Mouse (Mus musculus): ENCODE measurements around the gene Npas3.

Gene Npas3

DNA sequence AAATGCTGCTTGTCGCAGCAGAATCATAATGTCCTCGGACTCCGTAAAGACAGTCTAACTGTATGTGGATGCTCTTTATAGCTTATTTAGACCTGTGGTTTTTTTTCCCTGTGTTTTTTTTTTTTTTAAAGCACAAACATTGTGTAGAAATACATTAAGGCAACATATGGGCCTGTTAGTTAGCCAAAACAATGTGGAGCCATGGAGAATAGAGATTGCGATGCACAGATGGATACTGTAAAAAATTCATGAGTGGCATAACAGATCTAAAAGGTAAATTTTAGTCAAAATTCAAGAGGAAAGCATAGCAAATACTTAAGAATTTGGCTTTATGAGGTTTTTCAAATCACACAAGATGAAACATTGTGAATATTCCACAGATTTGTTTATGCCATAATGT lies 444.0 kb downstream of the Npas3 start:
- no peak for DNase-seq (ENCODE audit: low read depth, low spot score)

DNA sequence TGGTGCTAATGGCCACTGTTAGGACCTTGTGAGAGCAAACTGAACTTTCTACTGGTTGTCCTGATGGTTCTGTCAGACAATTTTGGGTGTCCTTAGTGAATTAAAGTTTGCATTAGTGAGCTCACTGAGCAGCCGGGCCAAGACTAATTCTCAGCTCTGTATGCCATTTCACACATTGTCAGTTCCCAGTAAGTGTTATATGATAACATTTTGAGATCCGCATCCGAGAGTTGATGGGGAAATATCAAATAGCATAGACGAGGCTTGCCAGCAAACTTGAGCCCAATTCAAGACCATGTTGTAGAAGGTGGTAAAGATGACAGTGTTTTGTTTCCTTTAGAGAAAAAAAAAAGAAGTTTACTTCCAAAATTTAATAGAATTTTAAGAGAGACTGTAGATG lies 445.9 kb downstream of the Npas3 start:
- no peak for DNase-seq (ENCODE audit: low read depth, low spot score)

DNA sequence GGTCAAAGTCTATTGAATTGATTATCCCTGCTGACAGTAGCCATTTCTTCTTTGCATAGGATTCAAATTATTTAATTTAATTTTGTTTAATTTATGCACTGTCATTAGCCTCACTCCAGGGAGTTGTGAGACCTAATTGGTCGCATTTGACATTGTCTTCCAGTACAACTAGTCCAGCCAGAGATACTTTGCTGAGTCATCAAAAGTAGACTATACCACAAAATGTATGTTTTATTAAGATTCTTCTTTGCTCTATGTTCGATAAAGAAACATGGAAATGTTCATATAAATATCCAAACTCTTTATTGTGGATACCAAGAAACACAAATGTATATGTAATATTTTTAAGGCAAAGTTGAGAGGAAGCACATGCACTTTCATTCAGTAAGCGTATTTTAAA lies 446.8 kb downstream of the Npas3 start:
- DNase-seq (ENCODE audit: low read depth, low spot score) = no peak

DNA sequence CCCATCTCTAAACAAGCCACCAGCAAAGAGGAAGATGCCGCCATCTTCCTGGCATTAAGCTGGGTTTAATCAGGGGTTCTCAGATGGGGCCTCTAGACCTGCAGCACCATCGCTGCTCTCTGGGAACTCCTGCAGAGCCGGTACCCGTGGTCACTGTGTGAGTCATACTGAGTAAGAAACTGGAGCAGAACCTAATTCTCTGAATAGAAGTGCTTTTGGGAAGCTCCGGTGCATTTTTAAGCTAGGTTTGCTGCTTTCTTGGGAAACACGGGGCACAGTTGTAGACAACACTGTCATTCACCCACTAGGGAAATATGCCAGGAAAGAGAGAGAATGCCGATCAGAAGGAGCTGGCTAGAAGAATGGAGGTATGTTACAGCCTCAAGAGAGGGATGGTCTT lies 449.2 kb downstream of the Npas3 start:
- DNase-seq (ENCODE audit: low read depth, low spot score) = no peak

DNA sequence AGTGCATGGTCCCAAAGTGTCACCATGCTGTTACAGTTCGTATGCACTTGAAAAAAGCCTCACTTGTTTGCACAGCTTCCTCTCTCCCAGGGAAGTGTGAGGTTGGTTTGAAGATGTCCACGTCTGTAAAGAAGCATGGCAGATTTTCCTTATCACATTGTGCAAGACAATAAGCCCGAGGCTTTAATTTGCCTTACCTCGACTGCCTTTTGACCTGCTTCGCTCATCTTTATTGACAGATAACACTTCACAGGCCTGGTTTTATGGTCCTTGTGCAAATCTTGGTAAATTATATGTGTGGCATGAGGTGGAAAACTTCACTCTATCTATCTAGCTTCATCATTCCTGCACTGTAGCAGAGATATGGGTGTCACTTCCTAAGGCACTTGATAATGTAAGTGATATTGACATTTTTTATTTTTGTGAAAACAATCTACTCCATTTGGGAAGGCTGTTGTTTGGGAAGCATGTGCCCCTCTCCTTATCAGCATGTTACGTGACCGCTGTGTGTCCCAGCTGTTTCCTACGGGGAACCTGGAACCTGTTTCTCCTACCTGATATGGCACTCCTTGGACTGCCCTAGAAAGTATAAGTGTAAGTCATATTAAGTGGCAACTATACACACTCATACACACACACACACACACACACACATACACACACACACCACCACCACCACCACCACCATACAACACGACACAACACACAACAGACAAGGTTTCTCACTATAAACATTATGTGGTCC lies 450.2 kb downstream of the Npas3 start:
- no peak for DNase-seq (ENCODE audit: low read depth, low spot score)

DNA sequence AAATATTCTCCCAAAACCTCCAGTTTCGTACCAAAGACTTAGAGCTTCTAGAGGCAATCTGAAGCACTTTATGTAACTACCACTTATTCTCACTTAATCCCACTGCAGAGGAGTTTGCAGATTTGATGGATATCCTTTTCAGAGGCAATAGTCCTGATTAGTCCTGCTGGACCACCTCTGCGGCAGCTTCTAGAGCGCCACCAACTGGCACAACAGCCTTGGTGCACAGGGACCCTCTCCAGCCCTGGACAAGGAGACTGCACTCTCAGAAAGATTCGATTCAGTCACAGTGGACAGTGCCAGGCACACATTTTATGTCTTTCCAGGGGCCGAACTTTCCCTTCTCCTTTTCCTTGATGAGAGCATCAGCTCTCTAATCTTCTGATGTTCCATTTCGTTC lies 471.4 kb downstream of the Npas3 start:
- no peak for DNase-seq (ENCODE audit: low read depth, low spot score)

DNA sequence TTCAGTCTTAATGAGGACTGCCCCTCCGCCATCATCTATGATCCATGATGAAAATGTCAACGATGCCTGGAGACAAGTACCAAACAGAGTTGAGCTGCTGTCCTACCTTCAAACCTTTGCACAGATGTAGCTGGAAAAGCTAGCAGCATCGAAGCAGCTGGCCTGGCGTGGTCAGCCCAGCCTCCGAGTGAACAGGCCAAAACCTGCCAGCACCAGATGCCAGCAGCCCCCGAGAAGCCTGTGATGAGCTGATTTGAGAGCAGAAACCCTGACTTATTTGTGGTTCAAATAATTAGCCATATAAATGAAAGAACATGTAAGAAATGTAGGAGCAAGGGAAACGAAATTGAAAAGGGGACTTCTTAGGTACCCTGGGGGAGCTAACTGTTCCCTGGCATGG lies 473.7 kb downstream of the Npas3 start:
- no peak for DNase-seq (ENCODE audit: low read depth, low spot score)

DNA sequence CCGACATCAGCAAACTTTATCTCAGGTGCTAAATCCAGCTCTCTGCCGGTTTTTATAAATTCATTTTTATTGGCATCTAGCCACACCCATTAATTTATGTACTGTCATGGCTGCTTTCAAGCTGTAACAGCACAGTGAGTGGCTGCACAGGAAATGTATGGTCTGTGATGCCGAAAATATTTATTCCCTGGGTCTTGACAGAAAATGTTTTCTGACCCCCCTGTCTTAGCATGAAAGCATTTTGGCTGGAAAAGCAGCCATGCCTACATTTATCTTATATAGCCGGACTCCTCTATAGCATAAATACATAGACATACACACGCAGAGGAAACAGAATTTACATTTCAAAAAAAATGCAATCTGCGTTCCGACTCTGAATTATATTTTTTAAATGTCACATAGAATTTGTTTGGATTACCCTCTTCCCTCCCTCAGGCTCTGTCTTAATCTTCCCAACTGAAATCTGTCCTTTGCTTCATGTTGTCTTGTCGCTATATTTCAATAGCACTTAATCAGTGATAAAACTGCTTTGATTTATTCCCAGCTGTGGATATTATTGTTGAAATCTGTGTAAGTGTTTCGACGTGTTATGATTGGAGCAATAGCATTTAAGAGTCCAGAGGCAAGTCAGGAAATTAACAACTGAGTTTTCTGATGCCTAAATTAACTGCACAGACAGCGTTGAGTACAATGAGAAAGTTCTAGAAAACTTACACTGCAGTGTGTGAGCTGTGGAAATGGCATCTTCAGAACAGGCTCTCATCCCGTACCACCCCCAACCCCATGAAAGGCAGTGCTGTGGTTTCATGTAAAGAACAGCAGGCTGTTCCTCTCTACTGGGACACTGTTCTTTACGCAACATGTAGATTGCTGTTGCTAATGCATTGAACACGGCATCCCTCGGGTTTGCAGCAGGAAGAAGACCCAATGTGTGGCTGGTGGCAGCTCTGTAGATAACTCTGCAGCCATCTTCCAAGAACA lies 474.5 kb downstream of the Npas3 start:
- DNase-seq (ENCODE audit: low read depth, low spot score) = no peak

DNA sequence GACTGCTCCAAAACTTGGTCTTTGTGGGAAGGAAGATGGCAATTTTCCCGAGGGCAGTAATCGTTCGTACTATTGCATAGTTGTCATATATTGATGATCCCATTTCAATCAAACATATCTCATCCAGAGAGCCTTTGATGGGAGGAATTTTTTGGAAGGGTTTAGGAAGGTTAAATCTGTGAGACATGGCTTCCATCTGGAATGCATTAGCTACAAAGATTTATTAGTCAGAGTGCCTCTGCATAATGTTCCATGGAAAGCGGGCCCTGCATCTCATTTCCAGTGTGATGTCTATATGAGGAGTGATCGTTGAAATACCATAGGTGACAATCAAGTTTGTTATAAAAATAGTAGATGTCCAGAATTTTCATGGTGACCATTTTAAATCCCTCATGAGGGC lies 480.8 kb downstream of the Npas3 start:
- no peak for DNase-seq (ENCODE audit: low read depth, low spot score)

DNA sequence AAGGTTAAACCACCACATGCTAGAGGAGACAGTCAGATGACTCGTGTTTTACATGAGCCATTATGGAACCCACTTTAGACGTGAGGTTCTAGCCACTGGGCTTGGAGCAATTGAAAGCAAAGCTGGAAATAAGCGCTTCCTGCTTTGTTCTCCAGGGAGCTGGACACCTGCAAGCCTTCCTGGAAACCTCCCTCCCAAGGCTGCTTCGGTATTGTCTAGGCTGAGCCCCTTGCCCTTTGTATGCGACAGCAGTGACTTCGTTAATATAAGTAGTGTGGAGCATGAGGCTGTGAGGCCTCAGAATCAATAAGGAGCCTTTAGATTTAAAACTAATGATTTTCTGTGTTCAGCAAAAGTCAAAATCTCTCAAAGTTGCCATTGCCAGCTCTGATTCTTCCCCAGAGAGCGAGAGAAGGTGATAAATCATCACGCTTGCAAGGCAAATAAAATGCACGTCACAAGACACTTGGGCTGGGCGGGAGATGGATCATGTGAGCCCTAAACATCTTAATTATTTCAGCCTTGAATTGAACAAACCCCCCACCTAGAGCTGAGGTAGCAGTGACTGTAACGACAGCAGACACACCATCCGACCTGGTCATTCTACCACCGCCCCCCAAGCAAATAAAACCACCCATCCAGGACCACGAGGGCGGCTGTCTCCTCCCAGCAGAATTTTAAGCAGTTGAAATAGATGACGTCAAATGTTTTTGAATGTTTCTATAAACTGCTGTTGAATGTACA lies 490.2 kb downstream of the Npas3 start:
- no peak for DNase-seq (ENCODE audit: low read depth, low spot score)

DNA sequence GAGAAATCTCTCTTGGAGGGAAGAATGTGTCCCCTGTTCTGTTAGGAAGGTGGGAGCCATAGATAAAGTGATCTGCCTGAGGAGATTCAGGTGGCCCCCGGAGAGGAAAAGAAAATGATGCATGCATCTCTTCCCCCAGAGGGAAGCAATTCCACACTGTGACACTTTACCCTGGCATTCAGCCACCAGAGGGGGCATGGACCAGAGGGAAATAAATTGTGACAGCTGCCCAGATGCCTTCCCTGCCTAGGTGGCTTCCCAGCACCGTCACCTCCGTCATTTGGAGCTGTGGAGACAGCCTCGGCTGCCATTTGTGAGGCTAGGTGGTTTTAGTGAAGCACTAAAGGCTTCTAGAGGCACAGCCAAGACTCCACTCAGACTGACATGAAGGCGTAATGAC lies 498.2 kb downstream of the Npas3 start:
- no peak for DNase-seq (ENCODE audit: low read depth, low spot score)

DNA sequence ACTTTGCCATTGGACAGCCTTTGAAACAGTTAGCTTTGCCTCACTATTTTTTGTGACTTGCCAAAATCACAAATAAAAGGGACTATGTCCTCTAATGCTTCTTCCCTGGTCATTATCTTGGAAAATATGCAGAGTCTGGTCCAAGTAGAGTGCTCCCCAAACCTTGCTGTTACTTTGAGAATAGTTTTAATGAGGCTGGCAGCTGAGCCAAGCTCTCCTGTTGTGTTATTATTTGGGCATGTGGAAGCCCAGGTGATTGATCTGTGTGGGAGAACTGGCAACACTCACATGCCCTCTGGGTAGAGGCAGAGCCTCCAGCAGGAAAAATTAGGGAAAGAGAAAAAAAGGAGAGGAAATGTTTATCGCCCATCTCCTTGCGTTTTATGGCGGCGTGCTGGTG lies 500.9 kb downstream of the Npas3 start:
- DNase-seq (ENCODE audit: low read depth, low spot score) = no peak

DNA sequence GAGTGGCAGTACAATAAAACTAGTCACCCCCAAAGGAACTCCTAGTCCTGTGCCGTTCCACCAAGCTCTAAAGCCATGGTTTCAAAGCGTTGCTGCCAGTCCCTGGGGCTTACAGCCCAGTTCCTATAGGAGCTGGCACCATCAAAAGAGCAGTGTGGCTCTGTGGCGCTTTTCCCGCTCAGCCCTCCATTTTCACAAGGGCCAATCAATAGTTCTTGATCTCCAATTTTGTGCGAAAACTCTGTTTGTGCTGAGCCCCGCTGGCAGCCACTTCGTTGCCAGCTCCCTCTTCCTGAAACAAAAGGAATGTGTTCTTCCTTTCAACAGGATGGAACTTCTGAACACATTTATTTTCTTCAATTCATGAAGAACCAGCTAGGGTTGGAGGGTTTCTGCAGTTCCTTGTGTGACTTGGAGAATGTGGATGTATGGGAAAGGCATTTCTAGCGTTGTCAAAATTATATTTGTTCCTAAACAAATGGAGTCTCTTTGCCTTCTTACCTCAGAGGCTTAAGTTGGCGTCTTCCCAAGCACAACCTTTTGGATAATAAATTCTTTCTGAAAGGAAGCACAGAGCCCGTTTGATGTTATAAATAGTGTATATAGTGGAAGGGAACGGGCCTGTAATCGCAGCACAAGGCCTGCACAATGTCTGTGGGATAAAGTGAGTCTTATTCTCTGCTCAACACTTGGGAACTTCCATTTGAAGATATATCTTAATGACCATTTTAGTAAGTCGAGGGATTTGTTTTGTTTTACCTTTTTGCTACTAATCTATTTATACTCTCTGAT lies 504.0 kb downstream of the Npas3 start:
- no peak for DNase-seq (ENCODE audit: low read depth, low spot score)

DNA sequence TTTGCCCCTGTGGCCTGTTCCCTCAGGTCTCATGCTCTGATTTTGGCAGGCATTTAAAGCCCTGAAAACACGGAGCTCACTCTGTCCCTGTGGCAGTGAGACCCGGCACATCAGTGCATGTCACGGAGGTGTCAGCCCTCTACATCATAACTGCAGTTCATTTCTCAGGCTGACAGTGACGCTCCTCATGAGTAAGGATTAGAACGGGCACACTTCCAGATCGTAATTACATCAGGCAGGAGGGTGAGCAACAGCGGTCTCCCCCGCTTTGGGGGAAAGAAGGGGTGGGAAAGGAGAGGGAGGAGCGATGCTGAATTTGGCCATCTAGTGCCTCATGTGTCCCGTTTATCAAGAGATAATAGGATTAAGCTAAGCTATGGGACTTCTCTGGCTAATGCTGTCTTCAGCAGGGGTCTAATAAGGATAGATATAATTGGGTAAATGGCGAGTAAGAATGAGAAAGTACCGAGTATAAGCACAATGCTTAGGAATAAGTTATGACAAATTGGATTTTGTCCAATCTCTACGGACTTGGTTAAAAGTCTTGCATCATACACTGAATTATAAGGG lies 505.0 kb downstream of the Npas3 start:
- DNase-seq (ENCODE audit: low read depth, low spot score) = no peak

DNA sequence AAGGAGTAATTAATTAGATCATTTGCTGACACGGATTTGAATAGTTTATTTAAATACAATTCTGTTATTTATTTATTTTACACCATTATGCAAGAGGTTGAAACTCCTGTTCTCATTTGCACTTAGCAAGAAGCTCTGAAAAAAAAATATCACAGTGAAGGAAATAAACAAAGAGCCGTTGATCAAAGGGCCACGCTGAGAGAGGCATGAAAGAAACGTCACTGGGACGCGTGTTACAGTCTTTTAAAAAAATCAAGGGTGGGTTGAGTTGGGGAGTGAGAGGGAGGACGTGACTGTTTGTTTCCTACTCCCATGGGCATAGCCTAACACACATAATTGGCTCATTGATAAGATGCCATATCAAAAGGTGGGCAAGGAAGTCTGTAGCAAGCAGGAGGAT lies 505.8 kb downstream of the Npas3 start:
- DNase-seq (ENCODE audit: low read depth, low spot score) = no peak

DNA sequence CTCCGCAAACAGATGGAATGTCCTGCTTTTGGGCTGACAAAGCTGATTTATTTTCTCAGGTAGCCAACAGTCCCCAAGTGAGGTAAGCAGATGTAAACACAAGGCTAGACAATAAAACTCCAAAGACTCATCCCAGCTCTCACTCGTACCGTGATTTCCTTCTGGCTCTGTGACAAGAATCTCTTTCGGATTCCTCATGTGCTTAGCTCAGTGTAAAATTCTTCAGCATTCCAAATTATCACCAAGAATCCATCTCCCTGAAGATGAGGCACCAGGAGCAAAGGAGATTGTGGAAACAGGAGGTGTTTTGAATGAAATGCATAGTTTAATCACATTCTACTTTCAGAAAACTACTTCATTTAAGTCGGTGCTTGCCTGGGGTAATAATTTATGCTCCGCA lies 509.2 kb downstream of the Npas3 start:
- DNase-seq (ENCODE audit: low read depth, low spot score) = no peak

DNA sequence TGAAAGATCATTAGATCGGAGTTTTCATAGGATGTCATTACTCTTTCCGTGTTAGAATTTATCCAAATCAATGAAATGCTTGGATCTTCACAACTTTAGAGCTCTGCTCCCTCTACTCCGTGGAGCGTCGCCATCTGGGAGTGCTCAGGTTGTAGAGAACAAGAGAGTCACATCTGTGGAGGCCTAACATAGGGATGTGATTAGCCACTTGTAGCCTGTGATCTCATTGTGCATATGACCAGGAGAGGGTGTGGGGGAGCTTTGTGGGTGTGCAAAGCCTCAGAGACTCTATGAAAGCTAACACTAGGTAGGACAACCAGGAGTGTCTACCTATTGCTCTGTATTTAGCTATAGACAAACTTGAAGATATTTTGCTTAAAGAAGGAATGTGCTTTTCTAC lies 509.9 kb downstream of the Npas3 start:
- no peak for DNase-seq (ENCODE audit: low read depth, low spot score)

DNA sequence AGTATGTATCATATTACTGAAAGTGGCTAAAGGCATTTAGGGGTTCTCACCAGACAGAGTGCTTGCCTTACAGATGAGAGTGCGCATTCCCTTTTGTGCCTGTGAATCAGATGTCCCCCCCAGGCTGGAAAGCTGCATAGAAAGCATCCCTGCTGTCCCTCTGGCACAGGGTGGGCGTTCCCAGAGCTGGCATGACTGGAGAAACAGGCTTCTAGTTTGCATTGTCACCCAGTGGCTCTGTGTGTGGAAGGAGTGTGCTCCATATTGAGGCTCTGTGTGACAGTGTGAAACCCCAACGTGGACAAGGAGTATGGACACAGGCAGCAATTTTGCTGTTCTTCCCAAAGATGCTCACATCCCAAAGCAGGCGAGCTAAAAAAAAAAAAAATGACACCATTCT lies 515.7 kb downstream of the Npas3 start:
- no peak for DNase-seq (ENCODE audit: low read depth, low spot score)

DNA sequence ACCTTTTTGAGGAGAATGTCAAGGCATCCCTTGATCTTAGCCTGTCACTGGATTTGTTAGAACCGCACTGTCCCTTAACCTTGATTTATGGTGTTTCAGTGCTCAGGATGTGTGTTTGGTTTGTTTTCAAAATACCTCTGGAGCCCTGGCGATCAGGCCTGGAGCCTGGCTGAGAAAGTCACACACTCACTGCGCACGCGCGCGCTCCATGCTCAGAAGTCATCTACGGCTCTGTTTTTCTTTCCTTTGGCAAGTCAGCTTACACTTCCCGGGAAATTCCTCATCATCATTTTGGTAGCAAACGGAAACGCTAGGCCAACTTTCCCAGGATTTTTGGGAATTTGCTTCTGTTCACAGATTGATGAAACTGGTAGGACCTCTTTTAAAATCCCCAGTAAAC lies 519.9 kb downstream of the Npas3 start:
- DNase-seq (ENCODE audit: low read depth, low spot score) = no peak

DNA sequence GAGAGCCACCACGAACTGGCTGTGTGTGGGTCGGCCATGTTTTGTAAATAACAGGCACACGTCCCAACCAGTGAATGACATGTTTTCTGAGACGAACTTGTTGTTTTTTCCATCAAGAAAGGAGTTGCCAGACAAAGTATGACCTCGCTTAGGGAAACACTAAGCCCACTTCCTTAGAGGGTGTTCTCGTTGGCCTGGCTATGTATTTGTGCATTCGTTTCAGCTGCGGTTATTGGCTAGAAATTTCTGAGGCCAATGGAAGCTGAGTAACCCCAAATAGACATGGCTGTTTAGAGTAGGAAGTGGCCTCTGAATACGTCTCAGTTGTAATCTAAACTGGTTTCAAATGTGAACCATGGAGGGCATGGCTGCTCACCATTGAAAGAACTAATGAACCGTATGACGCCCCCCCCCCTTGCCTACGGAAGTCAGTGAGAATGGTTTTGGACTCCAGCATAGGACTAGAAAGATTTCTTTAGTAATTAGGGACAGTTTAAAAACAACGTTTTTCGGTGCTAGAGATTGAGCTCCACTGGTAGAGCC lies 523.0 kb downstream of the Npas3 start:
- DNase-seq (ENCODE audit: low read depth, low spot score) = no peak

Data from CD4-positive helper T cell, adult 2 months (primary cell).